Mouse (Mus musculus) gonadal fat pad, adult 2 months (tissue): ENCODE data around the gene Acot3. TPM values are rescaled to one million over a fixed set of nuclear protein-coding genes. Genes with fewer than 3 reads are reported as not detected.
"Not testable (repeated sequence)": the region's sequence is repeated elsewhere in the genome, so short reads cannot be mapped to it uniquely, and the experiment has no call there.

Source experiments
- DNase-seq: peaks from one replicate; pipeline ENCODE4 v3.0.0-alpha.2; 2012; ENCODE audit warnings: low read depth
- polyA plus RNA-seq: library from polyadenylated mRNA; depleted of rRNA; stranded (reverse); fragments of >200 nt; gene quantifications from 2 replicates; pipeline ENCODE4 v1.2.3, GENCODE M21; 2012; rRNA removed

Acot3 gene
- polyA plus RNA-seq, 1 experiment = not detected

GRCm38 (mm10) chr12:84100604-84101492, 48.9 kb downstream of the Acot3 start, which contains the start of gene Acot6:
Gene Acot6, plus strand, starts transcription at chr12:84100654.
- DNase-seq = not testable (repeated sequence)

DNA sequence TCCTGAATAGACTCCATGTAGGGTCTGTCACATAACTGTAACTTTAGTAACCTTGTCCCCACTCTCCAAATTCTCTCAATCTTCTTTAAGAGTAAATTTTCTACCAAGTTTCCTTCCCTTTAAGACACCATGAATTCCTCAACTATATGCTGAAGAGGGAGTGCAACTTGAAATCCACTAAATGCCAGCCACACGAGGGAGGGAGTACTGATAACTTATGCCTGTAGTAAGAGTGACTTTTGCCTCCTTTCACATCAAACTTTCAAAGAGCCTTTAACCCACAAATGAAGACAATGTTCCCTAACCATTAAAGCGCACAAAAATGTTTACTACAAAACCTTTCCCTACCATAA, 49.5 kb downstream of the Acot3 start:
- DNase-seq = no peak

GRCm38 (mm10) chr12:84107012-84107411, 55.1 kb downstream of the Acot3 start:
- no peak for DNase-seq

- no peak for DNase-seq
Observed at GRCm38 (mm10) chr12:84107692-84108091, 55.7 kb downstream of the Acot3 start.

- DNase-seq = no peak
Observed at GRCm38 (mm10) chr12:84109924-84110323, 58.0 kb downstream of the Acot3 start.

Other genes with a start within 250 kb of the Acot3 start
- gene Numb, start 130.2 kb upstream of the Acot3 start, polyA plus RNA-seq = 47.3 and 57.3 TPM in 2 replicates
- gene Riox1, start 101.5 kb upstream of the Acot3 start, polyA plus RNA-seq = 8.4 and 10.7 TPM in 2 replicates
- gene Heatr4, start 67.3 kb upstream of the Acot3 start, polyA plus RNA-seq = not detected in 2 replicates
- gene Acot2, start 64.3 kb upstream of the Acot3 start, polyA plus RNA-seq = 11.6 and 17.6 TPM in 2 replicates
- 17.8 and 23.1 TPM in 2 replicates for gene Acot1, start 42.7 kb upstream of the Acot3 start, polyA plus RNA-seq
- 2.4 and 2.7 TPM in 2 replicates for gene Acot4, start 13.8 kb upstream of the Acot3 start, polyA plus RNA-seq
- not detected in 2 replicates for gene Gm49366, start 13.2 kb upstream of the Acot3 start, polyA plus RNA-seq
- 0.26 and 0.74 TPM in 2 replicates for gene Acot5, start 17.2 kb downstream of the Acot3 start, polyA plus RNA-seq
- gene Acot6, start 48.5 kb downstream of the Acot3 start, polyA plus RNA-seq = 4.8 and 5.0 TPM in 2 replicates
- 4.2 and 7.2 TPM in 2 replicates for gene Dnal1, start 62.2 kb downstream of the Acot3 start, polyA plus RNA-seq
- 0.15 and 0.16 TPM in 2 replicates for gene Pnma1, start 96.3 kb downstream of the Acot3 start, polyA plus RNA-seq
- gene Elmsan1, start 166.7 kb downstream of the Acot3 start, polyA plus RNA-seq = 11.2 and 16.1 TPM in 2 replicates
- gene Ptgr2, start 233.1 kb downstream of the Acot3 start, polyA plus RNA-seq = 21.5 and 29.9 TPM in 2 replicates